Comparison of ENCODE assay signal across 15 mouse cellular contexts in genomic region chr2:77819539-77819938, GRCm38 (mm10). TPM values are rescaled to one million over a fixed set of nuclear protein-coding genes. Genes with fewer than 3 reads are reported as not detected.
DNase-seq lines count a peak whose midpoint lies in the region; ATAC-seq and TF ChIP-seq lines count a peak whose summit lies in the region.
"Had no signal": no experiment of that assay in that cellular context is flagged by ENCODE, and none has a peak within 500 bp of the region (broad histone marks: within the 10 kb centered on the region; RNA-seq: fewer than 3 reads in every experiment).

Zfp385b (minus strand) TSS chr2:77819639.

- no peaks in the 10 kb centered on the region for H3K36me3 ChIP-seq in hindbrain, embryonic 15.5 days
- H3K36me3 ChIP-seq in hindbrain, embryonic 13.5 days = no peaks in the 10 kb centered on the region
- H3K36me3 ChIP-seq in liver, adult 2 months (ENCODE audit: control insufficient read depth, insufficient read depth, low read length) = no peaks in the 10 kb centered on the region
- no peaks in the 10 kb centered on the region for H3K36me3 ChIP-seq in neural tube, embryonic 15.5 days
- H3K36me3 ChIP-seq: embryonic facial prominence, embryonic 12.5 days; forebrain, embryonic 12.5 days; stomach, embryonic 15.5 days had no signal

- H3K27ac ChIP-seq in hindbrain, embryonic 15.5 days (replicated peaks) = no peak within 1 kb of the TSS
- H3K27ac ChIP-seq in hindbrain, embryonic 13.5 days = no peak within 1 kb of the TSS
- H3K27ac ChIP-seq in liver, adult 2 months (replicated peaks; ENCODE audit: insufficient read depth, low read depth, low read length) = no peak within 1 kb of the TSS
- H3K27ac ChIP-seq in neural tube, embryonic 15.5 days (replicated peaks) = no peak within 1 kb of the TSS
- H3K27ac ChIP-seq: embryonic facial prominence, embryonic 12.5 days; forebrain, embryonic 12.5 days; stomach, embryonic 15.5 days had no signal

- no peak within 1 kb of the TSS for H3K9ac ChIP-seq in hindbrain, embryonic 15.5 days
- no peak within 1 kb of the TSS for H3K9ac ChIP-seq in hindbrain, embryonic 13.5 days
- H3K9ac ChIP-seq in liver, adult 2 months (ENCODE audit: low read depth, low read length) = no peak within 1 kb of the TSS
- no peak within 1 kb of the TSS for H3K9ac ChIP-seq in neural tube, embryonic 15.5 days (replicated peaks)
- H3K9ac ChIP-seq: embryonic facial prominence, embryonic 12.5 days; forebrain, embryonic 12.5 days; liver, postnatal 0 days; stomach, embryonic 15.5 days had no signal

- peaks cover 15% of the 10 kb centered on the region for H3K4me1 ChIP-seq in hindbrain, embryonic 15.5 days (replicated peaks)
- H3K4me1 ChIP-seq in hindbrain, embryonic 13.5 days (replicated peaks) = peaks cover 15% of the 10 kb centered on the region
- H3K4me1 ChIP-seq in liver, adult 2 months (ENCODE audit: control insufficient read depth, insufficient read depth, low read length) = no peaks in the 10 kb centered on the region
- H3K4me1 ChIP-seq in neural tube, embryonic 15.5 days = peaks cover 22% of the 10 kb centered on the region
- H3K4me1 ChIP-seq: embryonic facial prominence, embryonic 12.5 days had no signal

- no peaks in the 10 kb centered on the region for H3K9me3 ChIP-seq in hindbrain, embryonic 15.5 days
- no peaks in the 10 kb centered on the region; the same call in 1 of the 2 replicates for H3K9me3 ChIP-seq in hindbrain, embryonic 13.5 days
- H3K9me3 ChIP-seq in neural tube, embryonic 15.5 days (replicated peaks) = no peaks in the 10 kb centered on the region
- H3K9me3 ChIP-seq: embryonic facial prominence, embryonic 12.5 days; forebrain, embryonic 12.5 days; stomach, embryonic 15.5 days had no signal

- ATAC-seq in hindbrain, embryonic 15.5 days (ENCODE audit: low FRiP score, low read depth) = no peak
- ATAC-seq in hindbrain, embryonic 13.5 days (ENCODE audit: low FRiP score) = no peak
- no peak for ATAC-seq in neural tube, embryonic 15.5 days (ENCODE audit: low FRiP score)
- ATAC-seq: liver, postnatal 0 days had no signal

- no peaks in the 10 kb centered on the region for H3K79me2 ChIP-seq in liver, adult 2 months (ENCODE audit: control insufficient read depth, insufficient read depth, low read length)

- H3K4me3 ChIP-seq in hindbrain, embryonic 15.5 days = no peak within 1 kb of the TSS
- H3K4me3 ChIP-seq in hindbrain, embryonic 13.5 days = no peak within 1 kb of the TSS
- no peak within 1 kb of the TSS for H3K4me3 ChIP-seq in liver, adult 2 months (ENCODE audit: insufficient read depth, low read depth, low read length)
- H3K4me3 ChIP-seq in neural tube, embryonic 15.5 days (replicated peaks) = no peak within 1 kb of the TSS
- H3K4me3 ChIP-seq: embryonic facial prominence, embryonic 12.5 days; forebrain, embryonic 12.5 days; myocyte; stomach, embryonic 15.5 days had no signal

- no peak within 1 kb of the TSS for H3K4me2 ChIP-seq in hindbrain, embryonic 15.5 days
- no peak within 1 kb of the TSS for H3K4me2 ChIP-seq in hindbrain, embryonic 13.5 days
- H3K4me2 ChIP-seq in neural tube, embryonic 15.5 days = no peak within 1 kb of the TSS
- H3K4me2 ChIP-seq: embryonic facial prominence, embryonic 12.5 days; forebrain, embryonic 12.5 days; stomach, embryonic 15.5 days had no signal

- no peak for TF ChIP-seq CTCF in liver, adult 2 months (IDR thresholded peaks at IDR 0.05; ENCODE audit: low read depth, low read length)

- no peak for TF ChIP-seq POLR2A in liver, adult 2 months (IDR thresholded peaks at IDR 0.05; ENCODE audit: extremely low read depth, insufficient read depth, low read length)

- no peak for DNase-seq in liver, adult 2 months (ENCODE audit: extremely low read depth, low read depth, low spot score)
- DNase-seq in liver = no peak
- DNase-seq in layer of hippocampus, postnatal 25 days (ENCODE audit: extremely low spot score in 1 of 2, low spot score in 1 of 2) = no peak
- no peak for DNase-seq in spleen, adult 12 weeks (ENCODE audit: low spot score)
- DNase-seq: cerebellum, adult 8-10 months; kidney, postnatal 4 days; liver, postnatal 0 days; thymus, postnatal 36 days had no signal

- H3K27me3 ChIP-seq in hindbrain, embryonic 15.5 days = peaks cover 17% of the 10 kb centered on the region
- peaks cover 42% of the 10 kb centered on the region for H3K27me3 ChIP-seq in hindbrain, embryonic 13.5 days
- peaks cover 8% of the 10 kb centered on the region; the same call in 1 of the 2 replicates for H3K27me3 ChIP-seq in liver, adult 2 months (ENCODE audit: control insufficient read depth, insufficient read depth, low read length)
- peaks cover 18% of the 10 kb centered on the region for H3K27me3 ChIP-seq in neural tube, embryonic 15.5 days (replicated peaks)

RNA-seq across cellular contexts. Expression of gene Zfp385b, which starts in this region (rescaled TPM):
- 12.9 and 13.3 TPM in 2 replicates for polyA plus RNA-seq in hindbrain, embryonic 15.5 days (2015; fragmentation: Nextera tagmentation; extraction: Ambion mirVana)
- 7.9 and 8.1 TPM in 2 replicates for polyA plus RNA-seq in hindbrain, embryonic 13.5 days (2015; fragmentation: Nextera tagmentation; extraction: Ambion mirVana)
- total RNA-seq in liver, adult 2 months (2014; rRNA removed) = 36.5 and 42.8 TPM in 2 replicates
- 10.2 and 11.6 TPM in 2 replicates for polyA plus RNA-seq in liver, adult 2 months (2012; rRNA removed)
- total RNA-seq in layer of hippocampus, postnatal 25 days (2021) = 10 to 100 TPM; 47.4 to 49.1 TPM
- polyA plus RNA-seq in neural tube, embryonic 15.5 days (2015; fragmentation: Nextera tagmentation; extraction: Ambion mirVana) = 13.8 and 14.6 TPM in 2 replicates
